Mouse (Mus musculus): ENCODE measurements at regions not wholly inside any gene's neighbourhood (a gene's known extent, or its start where the extent isn't known, plus 50 kb on each side); places are given as distances from the start of the nearest gene placed in this dataset.

GRCm38 (mm10) chr14:19277777-19278385 is 140.8 kb downstream of the Gm21738 start:
- TF ChIP-seq POLR2A (IDR thresholded peaks at IDR 0.05; ENCODE audit: control insufficient read depth, low read depth, low read length) (no peak), CTCF (IDR thresholded peaks at IDR 0.05; ENCODE audit: control insufficient read depth, insufficient read depth, insufficient replicate concordance, low read depth, low read length) (no peak)

All from testis, adult 2 months (tissue).